Mouse (Mus musculus): ENCODE results near the gene Mex3d. TPM values are rescaled to one million over a fixed set of nuclear protein-coding genes. Genes with fewer than 3 reads are reported as not detected.

The Mex3d gene
- 1 to 10 TPM; 2.2 to 4.0 TPM for total RNA-seq (2023)

DNA sequence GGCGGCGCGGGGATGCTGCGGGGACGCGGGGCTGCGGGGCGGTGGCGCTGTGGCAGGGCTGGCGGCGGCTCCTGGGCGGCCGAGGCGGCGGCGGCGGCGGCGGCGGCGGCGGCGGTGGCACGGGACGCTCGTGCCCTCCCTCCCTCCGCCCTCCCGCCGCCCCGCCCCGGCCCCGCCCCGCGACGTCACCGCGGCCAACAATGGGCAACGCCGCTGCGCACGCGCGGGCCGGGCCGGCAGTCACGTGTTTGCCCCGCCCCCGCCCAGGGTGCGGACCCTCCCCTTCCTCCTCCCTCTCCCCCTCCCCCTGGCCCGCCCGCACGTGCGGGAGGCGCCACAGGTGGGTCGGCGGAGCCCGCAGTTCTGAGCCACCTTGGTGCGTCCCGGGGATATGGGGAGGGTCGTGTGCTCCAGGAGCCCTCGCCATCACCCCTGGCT, at the start of gene Mex3d:
TSS of gene Mex3d (minus strand) at position 138 of the 438 bp plus-strand sequence.

GRCm38 (mm10) chr10:80433513-80434232, 46.2 kb upstream of the Mex3d start, which contains the start of gene Tcf3:
Gene Tcf3 (minus strand): TSS chr10:80433647.

GRCm38 (mm10) chr10:80406684-80407501, 19.4 kb upstream of the Mex3d start, which contains the start of gene Uqcr11:
Gene Uqcr11 (minus strand): TSS chr10:80406830.

GRCm38 (mm10) chr10:80399191-80399972, 11.9 kb upstream of the Mex3d start, which contains the start of gene Mbd3:
Gene Mbd3 (minus strand): TSS chr10:80399550.

GRCm38 (mm10) chr10:80356001-80356682, 31.3 kb downstream of the Mex3d start, which contains the start of gene Plk5:
Gene Plk5 (plus strand): TSS chr10:80356459.

GRCm38 (mm10) chr10:80348244-80348781, 39.1 kb downstream of the Mex3d start, which contains the start of gene Adamtsl5:
Gene Adamtsl5 (minus strand): TSS chr10:80348412.

Other genes starting within 250 kb of the Mex3d start
- gene Atp5d, start 249.0 kb downstream of the Mex3d start, total RNA-seq (2023), result 100 to 1,000 TPM; 108 to 123 TPM
- 1 to 10 TPM; 1.2 to 1.4 TPM for gene Cbarp, start 246.8 kb downstream of the Mex3d start, total RNA-seq (2023)
- gene Midn, start 239.4 kb downstream of the Mex3d start, total RNA-seq (2023), result 100 to 1,000 TPM; 221 to 226 TPM
- gene Cirbp, start 221.7 kb downstream of the Mex3d start, total RNA-seq (2023), result 10 to 100 TPM; 41.6 to 50.1 TPM
- 1 to 10 TPM; 5.1 to 7.1 TPM for gene 1600002K03Rik, start 214.7 kb downstream of the Mex3d start, total RNA-seq (2023)
- not detected for gene Efna2, start 208.2 kb downstream of the Mex3d start, total RNA-seq (2023)
- 10 to 100 TPM; 27.7 to 35.4 TPM for gene Mum1, start 161.2 kb downstream of the Mex3d start, total RNA-seq (2023)
- gene Ndufs7, start 138.5 kb downstream of the Mex3d start, total RNA-seq (2023), result 10 to 100 TPM; 57.5 to 61.4 TPM
- gene Gamt, start 126.6 kb downstream of the Mex3d start, total RNA-seq (2023), result 1 to 10 TPM; 5.3 to 7.9 TPM
- 10 to 100 TPM; 92.4 to 98.1 TPM for gene Dazap1, start 126.2 kb downstream of the Mex3d start, total RNA-seq (2023)
- 100 to 1,000 TPM; 825 to 854 TPM for gene Rps15, start 95.2 kb downstream of the Mex3d start, total RNA-seq (2023)
- not detected for gene Apc2, start 91.7 kb downstream of the Mex3d start, total RNA-seq (2023)
- gene 2310011J03Rik, start 67.1 kb downstream of the Mex3d start, total RNA-seq (2023), result 10 to 100 TPM; 27.3 to 33.6 TPM
- under 1 TPM in 1 of 2 experiments, not detected in 1; 0.60 TPM for gene Pcsk4, start 58.2 kb downstream of the Mex3d start, total RNA-seq (2023)
- gene Reep6, start 57.7 kb downstream of the Mex3d start, total RNA-seq (2023), result 1 to 10 TPM; 1.0 to 1.7 TPM
- gene Adamtsl5, start 39.2 kb downstream of the Mex3d start, total RNA-seq (2023), result under 1 TPM in 1 of 2 experiments, not detected in 1; 0.71 TPM
- gene Plk5, start 31.2 kb downstream of the Mex3d start, total RNA-seq (2023), result not detected
- 10 to 100 TPM; 51.7 to 52.3 TPM for gene Mbd3, start 11.9 kb upstream of the Mex3d start, total RNA-seq (2023)
- gene Uqcr11, start 19.2 kb upstream of the Mex3d start, total RNA-seq (2023), result 10 to 100 TPM; 90.5 to 97.7 TPM
- gene Tcf3, start 46.0 kb upstream of the Mex3d start, total RNA-seq (2023), result 10 to 100 TPM; 52.0 to 52.8 TPM
- gene Onecut3, start 107.2 kb upstream of the Mex3d start, total RNA-seq (2023), result not detected
- gene Atp8b3, start 151.5 kb upstream of the Mex3d start, total RNA-seq (2023), result not detected
- 10 to 100 TPM; 57.9 to 70.1 TPM for gene Rexo1, start 173.9 kb upstream of the Mex3d start, total RNA-seq (2023)
- 1 to 10 TPM; 8.1 to 9.0 TPM for gene Klf16, start 189.7 kb upstream of the Mex3d start, total RNA-seq (2023)
- 10 to 100 TPM; 49.2 to 49.7 TPM for gene Abhd17a, start 202.7 kb upstream of the Mex3d start, total RNA-seq (2023)
- gene Scamp4, start 215.2 kb upstream of the Mex3d start, total RNA-seq (2023), result 10 to 100 TPM; 10.7 to 11.9 TPM
- 1 to 10 TPM; 1.4 to 3.0 TPM for gene Adat3, start 215.2 kb upstream of the Mex3d start, total RNA-seq (2023)
- 1 to 10 TPM in 1 of 2 experiments, under 1 TPM in 1; 0.69 to 1.1 TPM for gene Gm49322, start 218.4 kb upstream of the Mex3d start, total RNA-seq (2023)
- 100 to 1,000 TPM; 131 TPM for gene Csnk1g2, start 235.2 kb upstream of the Mex3d start, total RNA-seq (2023)